ENCODE assay signal across 7 mouse cellular contexts in the genomic region with DNA sequence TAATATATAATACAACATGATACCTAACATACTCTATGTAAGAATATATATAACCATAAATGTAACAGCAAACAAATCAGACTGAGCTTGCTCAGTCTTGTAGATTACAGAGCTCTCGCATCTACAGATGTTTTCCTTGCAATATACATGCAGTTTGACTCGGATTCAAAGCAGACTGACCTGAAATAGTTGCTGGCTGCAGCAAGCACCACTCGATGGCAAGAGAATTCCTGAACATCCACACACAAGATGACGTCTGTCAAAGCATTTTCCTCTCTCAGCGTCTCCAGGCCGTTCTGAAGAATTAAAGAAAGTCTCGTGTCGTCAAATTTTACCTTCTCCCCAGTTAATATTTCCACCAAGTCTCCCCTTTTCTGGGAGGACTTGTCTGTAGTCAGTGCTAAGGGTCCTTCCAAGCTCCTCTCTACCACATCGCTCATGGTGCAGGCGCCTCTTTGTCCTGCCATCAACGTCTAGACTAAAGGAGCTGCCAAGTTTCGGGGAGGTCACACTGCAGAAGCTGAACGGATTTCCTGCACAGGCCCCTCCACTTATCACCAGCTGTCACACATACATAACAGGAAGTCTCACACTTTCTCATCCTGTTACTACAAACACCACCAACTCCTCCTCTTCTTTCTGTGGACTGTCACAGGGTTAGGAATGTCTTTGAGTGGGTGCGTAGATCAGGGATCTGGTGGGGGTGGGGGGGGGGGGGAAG. TPM values are rescaled to one million over a fixed set of nuclear protein-coding genes. Genes with fewer than 3 reads are reported as not detected.
DNase-seq lines count a peak whose midpoint lies in the region; ATAC-seq lines count a peak whose summit lies in the region.

A gene (minus strand): TSS at position 501 of the 721 bp plus-strand sequence.

- H3K4me1 ChIP-seq in heart, embryonic 16.5 days (ENCODE audit: control insufficient read depth, insufficient read depth, low read length), result peaks cover 13% of the 10 kb centered on the region

- 9% methylated on average over 14 of the region's 14 CpGs for WGBS in heart, embryonic 16.5 days

- peak; percentile 89 for ATAC-seq in heart, embryonic 16.5 days (replicated peaks; ENCODE audit: extremely low read depth, insufficient read depth, low FRiP score)
- peak; percentile 80 for ATAC-seq in monocyte, adult 5-6 weeks (replicated peaks; ENCODE audit: insufficient number of reproducible peaks, low FRiP score, low TSS enrichment, poor library complexity, severe bottlenecking)

- DNase-seq in T-cell, adult 2 months (ENCODE audit: low spot score), result peak; percentile 83
- DNase-seq in brain, adult 2 months (ENCODE audit: low read depth, low spot score), result peak; percentile 14
- DNase-seq in kidney, postnatal 36 days, result peak; percentile 76 to 79
- no peak for DNase-seq in frontal cortex, postnatal 10 days (ENCODE audit: low spot score in 2 of 2)
- no peak for DNase-seq in frontal cortex, postnatal 25 days (ENCODE audit: low spot score in 2 of 2)

- peak within 1 kb of the TSS; percentile 57 for H3K4me2 ChIP-seq in heart, embryonic 16.5 days (ENCODE audit: low read depth, low read length)

- H3K4me3 ChIP-seq in heart, embryonic 16.5 days (ENCODE audit: low read length), result peak within 1 kb of the TSS; percentile 60

- peak within 1 kb of the TSS; percentile 73 for H3K9ac ChIP-seq in heart, embryonic 16.5 days (ENCODE audit: low read length)

- no peaks in the 10 kb centered on the region for H3K27me3 ChIP-seq in heart, embryonic 16.5 days (ENCODE audit: control insufficient read depth, insufficient read depth, low read length)

- no peaks in the 10 kb centered on the region for H3K9me3 ChIP-seq in heart, embryonic 16.5 days (replicated peaks; ENCODE audit: control insufficient read depth, low read length)

- H3K36me3 ChIP-seq in heart, embryonic 16.5 days (ENCODE audit: control insufficient read depth, insufficient read depth), result no peaks in the 10 kb centered on the region

- peak within 1 kb of the TSS; percentile 87 for H3K27ac ChIP-seq in heart, embryonic 16.5 days (ENCODE audit: low read length)

RNA-seq across cellular contexts. Expression of the gene that starts here (rescaled TPM):
- polyA plus RNA-seq in heart, embryonic 16.5 days (2015; fragmentation: Nextera tagmentation; extraction: Ambion mirVana), result 20.0 and 31.0 TPM in 2 replicates
- total RNA-seq in monocyte, adult 5-6 weeks (2017), result 120 to 251 TPM (median 163 TPM) in 3 replicates

Comparison
In these comparisons a context has a peak if more than half of its experiments do, and no peak if none do; other contexts are left out.
1. DNase-seq: peak in T-cell, adult 2 months (single experiment), brain, adult 2 months (single experiment) and kidney, postnatal 36 days (2 of 2); none in frontal cortex, postnatal 10 days (0 of 2) and frontal cortex, postnatal 25 days (0 of 2).